Mouse (Mus musculus): ENCODE results near the gene Gad1.

Gad1 gene

DNA sequence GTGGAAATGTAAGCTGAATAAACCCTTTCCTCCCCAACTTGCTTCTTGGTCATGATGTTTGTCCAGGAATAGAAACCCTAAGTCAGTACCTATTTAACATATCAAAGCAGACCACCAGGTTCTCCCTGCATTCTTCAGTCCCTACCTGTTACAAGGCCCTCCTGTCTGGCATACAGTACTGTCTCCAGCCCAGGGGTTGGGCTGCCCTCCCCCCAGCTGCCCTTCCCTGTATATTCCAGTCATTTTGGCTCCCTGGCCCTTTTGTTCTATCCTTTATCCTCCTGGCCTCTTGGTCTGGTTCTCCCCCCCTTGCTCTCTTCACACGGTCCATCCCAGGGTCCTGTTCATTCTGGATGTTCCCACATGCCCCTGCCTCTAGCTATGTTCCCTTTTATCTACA is 78.4 kb downstream of the Gad1 start:
- no peak for DNase-seq

DNA sequence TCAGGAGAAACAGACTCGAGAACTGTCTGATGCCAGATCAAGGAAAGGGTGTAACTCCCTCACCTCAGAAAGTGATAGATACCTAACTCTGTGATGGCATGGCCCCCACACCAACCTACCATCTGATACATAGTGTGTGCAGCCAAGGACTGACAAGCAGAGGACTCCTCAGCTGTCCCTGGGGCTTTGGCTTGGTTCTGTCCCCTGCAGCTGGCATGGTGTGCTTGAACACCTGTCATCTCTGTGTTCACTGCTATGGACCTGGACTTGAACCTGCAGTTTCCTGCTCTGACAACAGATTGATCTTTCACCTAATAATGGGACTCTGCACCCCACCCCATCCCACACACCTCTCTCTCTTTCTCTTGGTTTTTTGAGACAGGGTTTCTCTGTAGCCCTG is 79.5 kb downstream of the Gad1 start:
- no peak for DNase-seq

DNA sequence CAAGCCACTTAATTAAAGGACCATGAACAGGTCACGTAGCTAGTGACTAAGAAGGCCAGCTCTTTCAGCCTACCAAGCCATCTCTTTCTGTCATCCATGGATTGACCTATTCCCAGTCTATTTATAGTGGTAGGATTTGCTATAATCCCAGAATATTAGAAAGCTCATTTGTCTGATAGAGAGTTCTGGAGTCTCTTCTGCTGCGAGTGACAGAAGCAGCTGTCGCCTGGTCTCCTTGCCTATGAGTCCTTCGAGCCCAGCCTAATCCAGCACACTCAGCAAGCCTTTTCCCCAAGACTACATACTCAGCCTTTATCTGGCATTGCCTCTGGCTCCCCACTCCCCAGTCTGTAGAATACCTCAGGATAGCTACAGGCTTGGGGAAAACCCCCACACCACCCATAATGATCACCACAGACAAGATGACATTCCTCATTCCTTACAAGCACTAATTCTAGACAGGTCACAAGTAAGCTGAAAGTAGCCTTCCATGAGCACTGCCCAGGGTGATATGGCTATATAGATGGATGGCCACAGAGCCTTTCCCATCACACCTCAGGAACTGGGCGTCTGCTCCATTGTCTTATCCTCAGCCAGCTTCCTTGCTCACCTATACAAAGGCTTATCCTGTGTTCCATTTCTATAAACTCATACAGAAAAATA is 81.3 kb downstream of the Gad1 start:
- DNase-seq, result no peak

DNA sequence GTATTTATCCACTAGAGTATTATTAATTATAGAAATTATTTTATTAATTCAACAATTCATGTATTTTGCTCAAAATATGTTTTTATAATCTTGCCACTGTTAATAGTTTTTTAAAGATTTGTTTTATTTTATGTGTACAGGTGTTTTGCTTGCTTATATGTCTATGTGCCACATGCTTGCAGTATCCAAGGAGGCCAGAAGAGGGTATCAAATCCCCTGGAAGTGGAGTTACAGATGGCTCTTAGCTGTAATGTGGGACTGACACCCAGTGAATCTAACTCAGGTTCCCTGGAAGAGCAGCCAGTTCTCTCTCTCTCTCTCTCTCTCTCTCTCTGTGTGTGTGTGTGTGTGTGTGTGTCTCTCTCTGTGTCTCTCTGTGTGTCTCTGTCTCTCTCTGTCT is 88.1 kb downstream of the Gad1 start:
- no peak for DNase-seq

DNA sequence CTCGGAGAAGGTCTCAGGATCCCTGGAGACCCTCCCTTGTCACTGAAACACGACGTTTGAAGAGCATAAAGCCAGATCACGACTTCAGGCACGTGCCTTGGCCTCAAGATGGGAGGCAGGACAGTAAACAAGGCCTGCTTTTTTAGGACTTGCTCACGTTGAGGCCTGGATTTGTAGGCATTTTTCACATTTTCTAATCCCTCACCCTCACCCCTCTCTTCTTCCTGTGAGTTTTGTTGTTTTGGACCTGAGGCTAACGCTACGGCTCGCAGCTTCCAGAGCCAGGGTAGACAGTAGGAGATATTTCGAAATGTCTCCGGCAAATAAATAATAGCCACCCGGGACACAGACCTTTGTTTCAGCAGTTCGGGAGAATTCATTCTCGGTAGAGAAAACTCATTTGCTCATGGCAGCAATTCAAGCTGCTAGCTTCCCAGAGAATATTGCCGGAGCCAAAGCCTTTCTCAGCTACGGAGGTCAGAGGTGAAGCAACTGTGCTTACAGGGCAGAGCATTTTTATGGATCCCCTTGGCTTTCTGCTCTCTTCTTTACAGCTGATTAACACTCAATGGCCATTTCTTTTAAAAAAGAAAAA is 90.2 kb downstream of the Gad1 start:
- DNase-seq, result no peak

DNA sequence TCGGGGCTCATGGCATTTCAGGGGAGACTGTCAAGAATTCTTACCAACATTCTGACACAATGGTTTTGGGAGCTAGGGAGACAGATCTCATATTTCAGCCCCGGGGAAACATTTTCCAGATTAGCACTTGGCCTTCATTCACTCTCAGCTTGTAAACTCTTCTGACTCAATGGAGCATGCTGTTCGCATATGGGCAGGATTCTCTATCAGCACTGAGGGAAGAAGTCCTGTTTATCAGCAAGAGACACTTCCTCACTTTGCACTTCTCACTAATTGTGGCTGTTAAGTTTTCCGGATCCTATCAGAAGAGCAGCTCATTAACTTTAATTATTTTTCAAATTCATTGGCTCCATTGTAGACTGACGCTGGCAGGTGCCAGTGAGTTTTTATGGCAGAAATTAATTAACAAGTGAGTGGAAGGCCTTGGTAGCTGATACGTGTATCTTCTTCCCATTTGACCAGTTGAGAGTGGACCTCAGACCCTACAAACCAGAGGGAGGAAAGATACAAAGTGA is 92.5 kb downstream of the Gad1 start:
- DNase-seq, result no peak

DNA sequence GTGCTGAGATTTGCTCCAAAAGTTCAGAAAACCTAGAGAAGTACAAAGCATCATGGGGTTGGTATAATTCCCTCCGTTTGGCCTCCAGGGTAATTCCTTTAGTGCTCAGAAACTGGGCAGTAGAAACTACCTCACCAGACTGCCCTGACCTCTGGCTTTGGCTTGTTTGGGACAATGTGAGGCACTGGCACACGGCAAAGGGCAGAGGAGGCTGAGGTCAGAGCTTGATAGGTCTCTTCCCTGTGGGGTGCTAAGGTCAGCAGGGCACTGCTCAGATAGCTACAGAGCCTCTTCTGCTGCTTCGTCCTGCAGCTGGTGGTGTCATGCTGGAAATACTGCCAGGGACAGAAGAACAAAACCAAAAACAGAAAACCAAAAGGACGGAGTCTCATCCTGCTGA is 94.8 kb downstream of the Gad1 start:
- DNase-seq, result no peak

DNA sequence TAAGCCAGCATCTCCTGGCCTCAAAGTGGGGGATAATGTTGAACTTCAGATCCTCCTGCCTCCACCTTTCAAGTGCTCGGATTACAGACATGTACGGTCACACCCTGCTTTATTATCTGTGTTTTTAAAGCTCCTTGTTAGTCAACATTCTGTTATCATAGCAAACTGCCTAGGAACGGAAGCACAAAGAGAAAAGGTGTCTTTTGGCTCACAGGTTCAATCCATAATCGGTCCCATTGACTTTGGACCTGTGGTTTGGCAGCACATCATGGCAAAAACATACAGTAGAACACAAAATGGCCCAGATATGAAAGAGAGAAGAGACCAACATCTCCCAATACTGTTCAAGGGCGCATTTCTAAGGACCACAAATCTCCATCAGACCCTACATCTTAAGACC is 95.4 kb downstream of the Gad1 start:
- DNase-seq, result no peak

DNA sequence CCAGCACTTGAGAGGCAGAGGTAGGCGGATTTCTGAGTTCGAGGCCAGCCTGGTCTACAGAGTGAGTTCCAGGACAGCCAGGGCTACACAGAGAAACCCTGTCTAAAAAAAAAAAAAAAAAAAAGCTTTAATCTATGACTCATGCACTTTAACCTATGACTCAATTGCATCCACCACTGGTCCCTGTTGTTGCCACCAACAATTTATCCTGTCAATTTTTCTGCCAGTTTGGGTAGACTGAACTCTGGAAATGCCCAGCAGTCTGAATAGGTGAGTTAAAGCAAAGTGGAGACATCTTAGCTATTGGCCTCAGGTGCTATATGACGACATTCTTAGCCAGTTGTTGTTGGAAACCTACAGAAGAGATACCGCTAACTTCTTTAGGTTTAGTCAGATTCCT is 96.6 kb downstream of the Gad1 start:
- no peak for DNase-seq
